Mouse (Mus musculus) midbrain, postnatal 0 days (tissue): ENCODE data around the gene Pttg1ip. TPM values are rescaled to one million over a fixed set of nuclear protein-coding genes. Genes with fewer than 3 reads are reported as not detected.

ENCODE experiments used
- ATAC-seq: fragments of 200-750 bp; cut with Nextera tagmentation; 2 replicates; pipeline ENCODE4 v1.8.0; 2017; ENCODE audit warnings: moderate number of reproducible peaks, mild to moderate bottlenecking, moderate TSS enrichment, moderate library complexity; ENCODE audit not compliant: low FRiP score
- DNase-seq: peaks from one replicate; pipeline ENCODE4 v3.0.0-alpha.2; 2015; ENCODE audit warnings: low spot score
- H3K27ac ChIP-seq: fragments of 300-500 bp; sonication (generic); 2 replicates; pipeline ENCODE4 v1.5.1; 2014; ENCODE audit warnings: low read depth, mild to moderate bottlenecking, low read length, mixed read lengths
- H3K27me3 ChIP-seq: fragments of 300-500 bp; sonication (generic); 2 replicates; pipeline ENCODE4 v1.6.1; 2014; ENCODE audit warnings: low read length, control low read depth, mixed read lengths; ENCODE audit not compliant: insufficient read depth
- H3K36me3 ChIP-seq: fragments of 300-500 bp; sonication (generic); 2 replicates; pipeline ENCODE4 v1.6.1; 2014; ENCODE audit warnings: low read length, control low read depth, mixed read lengths; ENCODE audit not compliant: insufficient read depth
- H3K4me1 ChIP-seq: fragments of 300-500 bp; sonication (generic); 2 replicates; pipeline ENCODE4 v1.6.1; 2014; ENCODE audit warnings: mild to moderate bottlenecking, control low read depth, antibody characterized with exemption, low read length, mixed read lengths; ENCODE audit not compliant: insufficient read depth
- H3K4me2 ChIP-seq: fragments of 300-500 bp; sonication (generic); 2 replicates; pipeline ENCODE4 v1.6.1; 2014; ENCODE audit warnings: low read depth, mild to moderate bottlenecking, low read length, mixed read lengths; ENCODE audit not compliant: poor library complexity, severe bottlenecking
- H3K4me3 ChIP-seq: fragments of 300-500 bp; sonication (generic); 2 replicates; pipeline ENCODE4 v1.5.1; 2014; ENCODE audit warnings: low read depth, mild to moderate bottlenecking, low read length, moderate library complexity
- H3K9ac ChIP-seq: fragments of 300-500 bp; sonication (generic); replicated peaks from 2 replicates; pipeline ENCODE4 v1.6.1; 2014; ENCODE audit warnings: mild to moderate bottlenecking, low read length, moderate library complexity, mixed read lengths; ENCODE audit not compliant: poor library complexity, severe bottlenecking
- H3K9me3 ChIP-seq: fragments of 300-500 bp; sonication (generic); 2 replicates; pipeline ENCODE4 v1.6.1; 2016; ENCODE audit warnings: low read length, control low read depth
- CTCF ChIP-seq: IDR thresholded peaks from 2 replicates; pipeline ENCODE4 v1.5.1; 2016; ENCODE audit warnings: antibody characterized with exemption, mild to moderate bottlenecking
- WGBS: fragments of 180-500 bp; shearing (Covaris S2); extraction: QIAGEN DNeasy Blood & Tissue Kit; methylation state at CpG from one replicate; pipeline ENCODE4 v1.1.7; 2014; 5-methylcytosine and 5-hydroxymethylcytosine counted together
- polyA plus RNA-seq: library from polyadenylated mRNA; unstranded; fragments of >200 nt; fragmentation: Nextera tagmentation; extraction: Ambion mirVana; gene quantifications from 2 replicates; pipeline ENCODE4 v1.2.1, GENCODE M21; 2015
- total RNA-seq: library from RNA; depleted of rRNA; stranded (reverse); fragments of >200 nt; gene quantifications from 2 replicates; pipeline ENCODE4 v1.2.3, GENCODE M21; 2014

Pttg1ip gene
- total and polyA plus RNA-seq, 2 experiments from 2014 or later = 74.7 to 116 TPM

- 92% methylated on average over 9 of the region's 9 CpGs for WGBS
- no peaks in the 10 kb centered on the region for H3K4me1 ChIP-seq
Observed at GRCm38 (mm10) chr10:77560830-77561229, 20.7 kb upstream of the Pttg1ip start.

DNA sequence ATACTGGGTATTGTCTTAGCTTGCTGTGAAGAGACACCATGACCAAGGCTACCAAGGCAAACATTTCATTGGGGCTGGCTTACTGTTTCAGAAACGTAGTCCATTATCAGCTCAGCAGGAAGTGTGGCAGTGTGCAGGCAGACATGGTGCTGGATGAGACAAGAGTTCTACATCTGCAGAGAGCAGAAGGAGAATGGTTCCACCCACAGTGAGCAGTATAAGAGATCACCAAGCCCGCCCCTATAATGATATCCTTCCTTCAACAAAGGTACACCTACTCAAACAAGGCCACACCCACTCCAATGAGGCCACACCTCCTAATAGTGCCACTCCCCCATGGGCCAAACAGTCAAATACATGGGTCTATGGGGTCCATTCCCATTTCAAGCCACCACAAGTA lies 20.0 kb upstream of the Pttg1ip start:
- Histone ChIP-seq H3K27ac (no peak overlapping the region), H3K9ac (no peak overlapping the region), H3K27me3 (no peaks in the 10 kb centered on the region), H3K4me3 (no peak overlapping the region), H3K36me3 (no peaks in the 10 kb centered on the region), H3K9me3 (no peaks in the 10 kb centered on the region), H3K4me1 (no peaks in the 10 kb centered on the region), H3K4me2 (no peak overlapping the region)
- ATAC-seq (no peak), DNase-seq (no peak)
- 81% methylated on average over 2 of the region's 2 CpGs for WGBS
- TF ChIP-seq CTCF = no peak

More at GRCm38 (mm10) chr10:77560830-77561229, 20.7 kb upstream of the Pttg1ip start:
- no peaks in the 10 kb centered on the region for H3K36me3 ChIP-seq
- H3K4me2 ChIP-seq = no peak overlapping the region
- DNase-seq = no peak
- no peaks in the 10 kb centered on the region for H3K27me3 ChIP-seq
- H3K27ac ChIP-seq = no peak overlapping the region
- H3K4me3 ChIP-seq = no peak overlapping the region
- H3K9me3 ChIP-seq = no peaks in the 10 kb centered on the region
- no peak for ATAC-seq
- no peak overlapping the region for H3K9ac ChIP-seq
- TF ChIP-seq CTCF = no peak

GRCm38 (mm10) chr10:77565005-77565404 lies 16.5 kb upstream of the Pttg1ip start:
- Histone ChIP-seq H3K9ac (no peak overlapping the region), H3K27me3 (no peaks in the 10 kb centered on the region), H3K4me1 (no peaks in the 10 kb centered on the region), H3K4me2 (no peak overlapping the region), H3K9me3 (no peaks in the 10 kb centered on the region), H3K36me3 (no peaks in the 10 kb centered on the region), H3K27ac (no peak overlapping the region), H3K4me3 (no peak overlapping the region)
- DNase-seq (no peak), ATAC-seq (no peak)
- no peak for TF ChIP-seq CTCF
- WGBS = 82% methylated on average over 8 of the region's 8 CpGs

DNA sequence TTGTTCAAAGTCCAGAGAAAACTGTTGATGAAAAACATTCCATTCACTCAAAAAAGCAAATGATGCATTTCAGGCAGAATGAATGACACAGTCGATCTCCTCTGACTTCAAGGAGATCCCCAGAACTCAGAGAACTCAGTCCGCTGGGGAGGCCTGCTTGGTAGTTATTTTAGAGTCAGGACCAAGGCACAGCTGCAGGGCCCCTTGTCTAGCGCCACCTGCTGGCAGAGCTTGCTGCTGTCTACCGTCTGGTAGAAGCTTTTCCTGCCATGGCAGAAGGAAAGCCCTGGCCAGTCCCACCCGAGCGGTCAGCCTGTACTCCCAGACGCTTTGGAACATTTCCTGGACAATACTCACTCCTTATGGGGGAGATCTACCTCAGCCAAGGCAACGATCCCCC lies 14.9 kb upstream of the Pttg1ip start:
- DNase-seq (peak; percentile 56), ATAC-seq (no peak)
- 33% methylated on average over 8 of the region's 8 CpGs for WGBS
- Histone ChIP-seq H3K9me3 (no peaks in the 10 kb centered on the region), H3K27ac (no peak overlapping the region), H3K9ac (no peak overlapping the region), H3K4me3 (no peak overlapping the region), H3K4me2 (no peak overlapping the region), H3K36me3 (no peaks in the 10 kb centered on the region), H3K4me1 (no peaks in the 10 kb centered on the region), H3K27me3 (no peaks in the 10 kb centered on the region)
- peak; percentile 69 for TF ChIP-seq CTCF

DNA sequence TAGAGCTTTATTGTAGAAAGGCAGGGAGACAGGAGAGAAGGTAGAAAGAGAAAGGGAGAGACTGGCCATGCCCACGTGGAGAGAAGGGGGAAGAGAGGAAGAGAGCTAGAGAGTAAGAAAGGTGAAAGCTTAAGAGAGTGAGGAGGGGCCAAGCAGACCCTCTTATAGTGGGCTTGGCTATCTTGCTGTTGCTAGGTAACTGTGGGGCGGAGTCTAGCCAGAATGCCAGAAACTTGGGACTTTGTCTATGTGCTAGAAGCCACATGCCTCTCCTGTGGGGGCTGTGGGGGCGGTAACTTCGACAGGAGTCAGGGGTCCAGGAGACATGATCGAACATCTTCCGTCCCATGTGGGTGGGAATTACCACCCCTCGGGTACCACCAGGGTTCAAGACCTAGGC lies 12.0 kb upstream of the Pttg1ip start:
- DNase-seq (no peak), ATAC-seq (no peak)
- no peaks in the 10 kb centered on the region for H3K9me3 ChIP-seq
- WGBS = 38% methylated on average over 7 of the region's 7 CpGs
- H3K27ac ChIP-seq = no peak overlapping the region
- no peaks in the 10 kb centered on the region for H3K4me1 ChIP-seq
- no peaks in the 10 kb centered on the region for H3K27me3 ChIP-seq
- no peak overlapping the region for H3K4me2 ChIP-seq
- H3K4me3 ChIP-seq = no peak overlapping the region
- no peak overlapping the region for H3K9ac ChIP-seq
- H3K36me3 ChIP-seq = no peaks in the 10 kb centered on the region
- TF ChIP-seq CTCF = no peak

DNA sequence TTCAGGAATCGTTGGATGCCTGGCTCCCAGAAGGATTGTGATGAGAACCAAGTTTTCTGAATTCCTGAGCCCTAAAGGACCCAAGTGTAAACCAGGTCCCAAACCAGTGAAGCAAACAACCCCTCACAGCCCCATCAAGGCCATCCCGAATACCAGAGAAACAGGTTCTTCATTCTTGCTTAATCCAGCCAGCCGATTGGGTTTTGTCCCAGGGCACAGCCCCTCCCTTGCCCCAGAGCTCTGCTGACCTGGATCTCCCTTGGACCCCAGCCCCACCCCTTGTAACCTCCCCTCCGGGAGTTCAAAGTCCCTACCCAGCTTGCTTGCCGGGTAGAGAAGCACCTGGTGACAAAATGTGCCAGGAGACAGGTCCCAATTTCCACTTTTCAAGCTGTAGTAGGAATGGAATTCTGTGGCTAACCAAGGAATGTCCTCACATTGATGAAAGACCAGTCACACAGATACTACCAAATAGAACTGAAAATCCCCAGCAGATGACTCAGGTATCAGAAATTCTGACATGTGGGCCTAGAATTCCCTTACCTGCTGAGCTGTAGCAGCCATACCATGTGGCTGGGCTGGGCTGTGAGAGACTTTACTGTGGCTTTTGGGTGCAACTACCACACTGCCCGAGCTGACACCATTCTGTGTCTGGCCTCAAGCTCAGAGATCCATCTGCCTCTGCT lies 11.4 kb upstream of the Pttg1ip start:
- H3K4me1 ChIP-seq = no peaks in the 10 kb centered on the region
- no peaks in the 10 kb centered on the region for H3K9me3 ChIP-seq
- H3K4me2 ChIP-seq = no peak overlapping the region
- ATAC-seq = no peak
- no peak overlapping the region for H3K4me3 ChIP-seq
- H3K27ac ChIP-seq = no peak overlapping the region
- no peaks in the 10 kb centered on the region for H3K36me3 ChIP-seq
- no peaks in the 10 kb centered on the region for H3K27me3 ChIP-seq
- DNase-seq = no peak
- 61% methylated on average over 6 of the region's 6 CpGs for WGBS
- H3K9ac ChIP-seq = no peak overlapping the region
- no peak for TF ChIP-seq CTCF
